Mouse (Mus musculus): ENCODE data around the gene Mmgt2.
"Not testable (repeated sequence)": the region's sequence is repeated elsewhere in the genome, so short reads cannot be mapped to it uniquely, and the experiment has no call there.

The Mmgt2 gene

DNA sequence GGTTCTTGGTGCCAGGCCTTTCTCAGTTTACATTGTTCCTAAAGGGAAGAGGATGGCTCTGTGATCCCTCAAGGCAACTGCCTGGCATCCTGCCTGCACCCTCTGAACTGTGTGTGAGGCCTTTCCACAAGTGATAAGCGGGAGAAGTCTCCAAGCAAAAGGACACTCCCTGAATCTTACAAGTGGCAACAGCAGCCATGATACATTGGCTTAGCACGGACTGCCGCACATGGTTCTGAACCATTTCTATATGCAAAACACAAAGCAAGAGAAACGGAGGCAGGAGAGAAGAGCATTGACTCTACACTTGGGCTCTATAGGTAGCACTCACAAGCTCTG is 3.2 kb upstream of the Mmgt2 start:
- no peak for DNase-seq (ENCODE audit: low read depth, low spot score)

DNA sequence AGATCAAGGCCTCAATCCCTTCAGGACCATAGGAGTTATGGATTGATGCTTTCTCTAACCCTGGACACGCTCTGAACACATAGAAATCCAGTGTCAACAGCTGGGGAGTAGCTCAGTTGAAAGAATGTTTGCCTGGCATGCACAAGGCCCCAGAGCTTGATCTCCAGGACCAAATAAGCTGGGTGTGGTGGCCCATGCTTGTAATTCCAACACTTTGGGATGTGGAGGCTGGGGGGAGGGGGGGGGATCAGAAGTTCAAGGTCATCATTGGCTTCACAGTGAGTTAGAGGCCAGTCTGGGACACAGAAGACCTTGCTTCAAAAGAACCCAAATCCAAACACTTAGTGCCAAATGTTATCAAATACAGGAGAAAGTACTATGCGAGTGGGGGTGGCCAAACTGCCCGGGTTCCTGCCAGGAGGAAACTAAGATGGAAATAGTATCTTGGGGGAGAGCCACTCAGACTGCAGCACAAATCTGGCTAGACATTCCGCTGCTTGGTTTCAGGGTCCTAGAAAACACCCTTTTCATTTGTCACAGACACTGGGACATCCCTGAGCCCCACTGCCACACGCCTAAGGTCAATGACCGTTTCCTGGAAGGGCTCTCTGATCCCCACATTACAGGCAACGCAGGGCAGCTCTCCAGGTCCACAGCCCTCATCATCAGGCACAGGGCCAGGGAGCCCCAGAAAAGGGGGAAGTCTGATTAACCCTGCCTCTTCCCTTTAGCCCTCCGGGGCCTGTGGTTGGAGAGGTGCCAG is 2.6 kb upstream of the Mmgt2 start:
- DNase-seq (ENCODE audit: low read depth, low spot score), result no peak

DNA sequence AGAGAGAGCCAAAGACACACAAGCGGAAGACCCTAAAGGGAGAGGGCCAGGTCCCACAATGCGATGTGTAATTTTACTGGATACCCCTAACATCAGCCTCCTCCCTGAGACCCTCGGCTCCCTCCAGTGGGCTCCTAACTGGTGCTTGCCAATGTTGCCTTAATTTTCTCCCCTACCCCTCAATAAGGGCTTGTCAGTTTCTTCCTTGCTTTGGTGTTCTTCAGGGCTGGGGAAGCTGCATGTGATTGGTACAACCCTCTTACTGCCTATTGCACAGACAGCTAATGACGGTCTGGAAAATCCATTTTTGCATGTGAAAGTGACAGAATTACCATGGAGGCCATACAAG is 2.0 kb upstream of the Mmgt2 start:
- DNase-seq (ENCODE audit: low read depth, low spot score), result no peak

DNA sequence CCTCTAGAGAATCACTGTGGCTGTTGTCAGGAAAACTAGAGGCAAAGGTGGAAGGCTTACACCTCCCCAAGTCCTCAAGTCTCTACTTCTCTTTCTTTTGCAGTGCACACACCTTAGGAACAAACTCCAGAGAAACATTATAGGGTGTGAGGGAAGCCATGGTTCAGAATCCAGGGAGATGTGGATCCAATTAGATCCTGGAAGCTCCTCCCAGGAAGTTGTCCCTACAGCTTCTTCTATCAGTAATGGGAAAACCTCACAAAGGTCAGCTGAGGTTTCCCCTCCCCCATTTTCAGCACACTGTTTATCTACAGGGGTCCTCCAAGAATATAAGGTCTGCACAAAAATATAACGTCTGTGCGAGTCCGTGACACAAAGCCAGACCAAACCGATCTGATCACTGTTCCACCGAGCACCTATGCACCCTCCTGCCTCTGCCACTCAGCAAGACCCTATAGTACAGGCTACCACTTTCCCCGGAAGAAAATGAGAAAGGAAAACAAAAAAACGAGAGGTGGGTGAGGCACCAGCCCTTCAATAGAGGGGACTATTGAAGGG is 1.4 kb upstream of the Mmgt2 start:
- no peak for DNase-seq (ENCODE audit: low read depth, low spot score)

- no peak for DNase-seq (ENCODE audit: low read depth, low spot score)
Measured at GRCm38 (mm10) chr11:62647661-62648590, 538 bp upstream of the Mmgt2 start, which contains the start of gene Lrrc75a. Gene Lrrc75a, minus strand, starts transcription at chr11:62648523.

DNA sequence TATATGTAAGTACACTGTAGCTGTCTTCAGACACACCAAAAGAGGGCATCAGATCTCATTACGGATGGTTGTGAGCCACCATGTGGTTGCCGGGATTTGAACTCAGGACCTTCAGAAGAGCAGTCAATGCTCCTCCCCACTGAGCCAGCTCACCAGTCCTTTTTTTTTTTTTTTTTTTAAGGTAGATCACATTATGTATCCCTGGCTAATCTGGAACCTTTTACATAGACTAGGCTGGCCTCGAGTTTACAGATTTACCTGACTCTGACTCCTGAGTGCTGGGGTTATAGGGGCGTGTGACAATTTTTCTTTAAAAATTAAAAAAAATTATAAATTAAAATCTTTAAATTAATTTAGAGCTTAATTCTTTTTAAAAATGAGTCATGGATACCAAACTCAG is 1.3 kb downstream of the Mmgt2 start:
- not testable (repeated sequence) for DNase-seq (ENCODE audit: low read depth, low spot score)

DNA sequence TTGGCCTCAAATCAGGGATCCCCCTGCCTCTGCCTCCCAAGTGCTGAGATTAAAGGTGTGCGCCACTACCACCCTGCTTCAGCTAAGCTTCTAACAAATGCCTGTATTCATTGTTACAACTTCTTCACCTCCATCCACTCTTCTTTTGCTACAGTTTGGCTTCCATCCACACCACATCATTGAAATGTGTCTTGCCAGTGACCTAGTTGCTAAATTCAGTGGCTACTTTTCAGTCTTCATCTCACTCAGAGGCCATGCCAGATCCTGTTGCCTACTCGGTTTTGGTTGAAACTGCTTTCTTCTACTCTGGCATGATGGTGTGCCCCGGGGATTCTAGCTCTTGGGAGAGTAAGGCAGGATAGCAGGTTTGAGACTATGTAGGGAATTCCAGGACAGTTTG is 3.1 kb downstream of the Mmgt2 start:
- no peak for DNase-seq (ENCODE audit: low read depth, low spot score)

GRCm38 (mm10) chr11:62652080-62652479 is 3.6 kb downstream of the Mmgt2 start:
- no peak for DNase-seq (ENCODE audit: low read depth, low spot score)

GRCm38 (mm10) chr11:62660885-62661284 is 12.4 kb downstream of the Mmgt2 start:
- no peak for DNase-seq (ENCODE audit: low read depth, low spot score)

DNA sequence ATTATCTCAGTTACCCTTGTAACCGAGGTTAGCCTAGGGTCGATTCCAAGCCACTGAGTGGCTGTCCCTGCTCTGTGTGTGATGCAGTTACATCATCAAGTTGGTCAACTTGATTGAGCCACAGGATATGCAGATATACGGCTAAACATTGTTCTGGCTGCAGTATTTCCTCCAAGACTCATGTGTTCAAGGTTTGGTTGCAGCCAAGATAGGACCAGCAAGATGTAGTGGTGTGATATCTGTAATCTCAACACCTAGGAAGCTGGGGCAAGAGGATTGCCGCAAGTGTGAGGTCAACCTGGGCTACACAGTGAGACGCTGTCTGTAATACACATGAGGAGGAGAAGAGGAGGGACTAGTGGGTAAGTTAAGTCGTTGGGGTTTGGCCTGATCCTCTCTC is 15.8 kb downstream of the Mmgt2 start:
- no peak for DNase-seq (ENCODE audit: low read depth, low spot score)

- no peak for DNase-seq (ENCODE audit: low read depth, low spot score)
Measured at GRCm38 (mm10) chr11:62668986-62669385, 20.5 kb downstream of the Mmgt2 start.

GRCm38 (mm10) chr11:62669471-62669870 is 21.0 kb downstream of the Mmgt2 start:
- no peak for DNase-seq (ENCODE audit: low read depth, low spot score)

DNA sequence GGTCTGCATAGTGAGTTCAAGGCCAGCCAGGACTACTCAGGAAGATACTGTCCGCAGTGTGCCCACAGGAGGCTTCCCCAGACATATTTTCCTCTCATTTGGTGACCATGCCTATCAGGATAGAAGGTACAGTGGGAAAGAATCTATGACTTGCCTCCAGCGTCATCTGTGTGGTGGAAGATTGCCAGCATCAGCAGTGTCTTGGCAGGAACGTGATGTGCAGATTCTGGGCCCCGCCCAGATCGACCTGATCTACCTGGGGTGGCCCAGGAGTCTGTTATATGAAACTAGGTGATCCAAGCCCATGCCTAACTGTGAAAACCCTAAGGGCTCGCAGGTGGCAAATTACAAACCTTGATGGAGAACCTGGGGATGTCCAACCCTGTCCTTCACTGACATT is 21.5 kb downstream of the Mmgt2 start:
- DNase-seq (ENCODE audit: low read depth, low spot score), result no peak

DNA sequence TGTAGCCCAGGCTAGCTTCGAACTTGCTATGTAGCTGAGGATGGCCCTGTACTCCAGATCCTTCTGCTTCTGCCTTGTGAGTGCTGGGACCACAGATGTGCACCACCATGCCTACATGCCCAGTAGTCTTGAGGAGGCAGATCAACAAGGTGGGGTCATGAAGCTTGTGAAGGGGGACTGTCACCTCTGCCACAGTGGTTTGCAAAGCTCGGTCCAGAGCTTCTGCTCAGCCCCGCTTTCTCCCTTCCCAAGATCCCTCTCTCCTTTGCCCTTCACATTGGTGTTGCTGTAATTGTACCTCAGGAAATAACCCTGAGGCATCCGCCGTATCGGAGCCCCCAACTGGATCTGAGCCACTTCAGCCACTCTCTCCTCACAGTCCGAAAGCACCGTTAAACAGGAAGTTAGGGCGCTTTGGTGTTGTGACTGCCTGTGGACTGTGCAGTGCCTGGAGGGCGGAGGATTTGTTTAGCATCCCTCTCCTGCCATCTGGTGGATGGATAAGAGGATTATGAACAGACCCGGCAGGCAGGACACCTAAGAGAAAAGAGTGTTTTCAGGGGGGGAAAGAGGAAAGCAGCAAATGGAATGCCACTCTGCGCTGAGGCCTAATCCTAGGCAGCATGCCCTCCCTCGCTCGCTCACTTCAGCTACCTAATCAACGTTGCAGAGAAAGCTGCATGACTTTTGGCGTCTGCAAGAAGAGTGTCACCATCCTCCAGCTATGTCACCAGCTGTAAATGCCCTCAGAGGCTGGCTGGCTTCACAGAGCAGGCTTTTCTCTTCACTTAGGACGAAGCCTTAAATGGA is 27.2 kb downstream of the Mmgt2 start:
- DNase-seq (ENCODE audit: low read depth, low spot score), result peak; percentile 85

DNA sequence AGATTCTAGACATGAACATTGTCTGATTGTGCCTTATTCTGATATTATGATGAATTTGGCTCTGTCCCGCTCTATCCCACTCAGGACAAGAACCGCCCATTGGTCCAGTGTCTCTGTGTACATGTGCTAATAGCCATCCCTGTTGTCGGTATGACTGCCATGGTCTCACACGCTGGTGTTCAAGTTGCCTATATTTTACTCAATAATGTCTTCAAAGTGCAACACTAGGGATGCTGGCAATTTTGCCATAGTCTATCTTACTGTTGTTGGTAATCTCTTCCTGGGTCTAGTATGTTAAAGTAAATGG is 27.8 kb downstream of the Mmgt2 start:
- DNase-seq (ENCODE audit: low read depth, low spot score), result no peak

GRCm38 (mm10) chr11:62678778-62679354 is 30.4 kb downstream of the Mmgt2 start:
- no peak for DNase-seq (ENCODE audit: low read depth, low spot score)

- DNase-seq (ENCODE audit: low read depth, low spot score), result no peak
Measured at GRCm38 (mm10) chr11:62679954-62680353, 31.5 kb downstream of the Mmgt2 start.

DNA sequence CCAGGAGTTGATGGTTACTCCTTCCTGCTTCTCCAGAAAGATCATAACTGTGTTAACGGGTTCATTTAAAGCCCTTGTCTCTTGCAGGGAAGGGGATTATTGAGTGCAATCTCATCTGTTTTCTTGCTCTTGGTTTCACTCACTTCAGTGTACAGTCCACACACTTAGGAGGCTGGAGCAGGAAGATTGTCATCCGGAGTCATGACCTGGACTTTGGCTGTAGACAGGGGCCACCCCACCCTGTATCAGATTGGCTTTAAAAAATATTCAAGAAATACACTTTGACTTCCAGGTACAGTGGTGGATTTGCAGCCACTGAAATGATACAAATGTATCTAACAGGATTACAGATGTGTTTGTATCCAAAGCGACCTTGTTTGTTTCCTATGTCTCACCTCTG is 43.1 kb downstream of the Mmgt2 start:
- no peak for DNase-seq (ENCODE audit: low read depth, low spot score)

GRCm38 (mm10) chr11:62693299-62694184 is 45.1 kb downstream of the Mmgt2 start:
- DNase-seq (ENCODE audit: low read depth, low spot score), result peak; percentile 79

DNA sequence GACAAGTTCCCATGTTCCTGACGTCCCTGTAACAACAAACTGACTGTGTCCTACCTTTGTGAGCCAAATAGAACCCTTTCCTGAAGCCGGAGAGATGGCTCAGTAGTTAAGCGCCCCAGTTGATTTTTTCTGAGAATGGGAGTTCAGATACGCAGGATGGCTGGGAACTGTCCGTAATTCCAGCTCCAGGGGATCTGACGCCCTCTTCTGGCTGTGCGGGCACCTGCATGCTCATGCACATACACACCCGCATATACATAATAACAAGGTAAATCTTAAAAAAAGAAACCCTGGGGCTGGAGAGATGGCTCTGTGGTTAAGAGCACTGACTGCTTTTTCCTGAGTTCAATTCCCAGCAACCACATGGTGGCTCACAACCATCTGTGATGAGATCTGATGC is 46.7 kb downstream of the Mmgt2 start:
- peak; percentile 24 for DNase-seq (ENCODE audit: low read depth, low spot score)

DNA sequence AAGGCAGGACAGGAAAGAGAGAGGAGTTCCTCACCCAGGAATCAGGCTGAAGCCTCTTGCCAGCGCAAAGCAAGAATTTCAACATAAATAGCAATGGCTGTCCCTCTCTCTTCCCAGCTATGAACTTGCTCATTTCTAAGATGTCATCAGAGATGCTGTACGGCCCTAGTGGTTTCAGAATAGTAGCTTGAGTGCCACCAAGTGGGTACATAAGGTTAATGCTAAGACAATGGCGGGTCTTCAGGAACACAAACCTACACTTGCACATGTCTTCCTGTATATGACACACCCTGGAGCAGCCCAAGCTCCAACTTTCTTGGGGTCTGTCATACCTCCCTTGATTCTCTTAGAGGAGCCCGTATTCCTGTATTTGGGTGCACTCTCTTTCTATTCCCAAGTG is 51.3 kb downstream of the Mmgt2 start:
- DNase-seq (ENCODE audit: low read depth, low spot score), result no peak
